Mouse (Mus musculus) gastrocnemius, postnatal 25 days (tissue): ENCODE results near the gene Itgb6. TPM values are rescaled to one million over a fixed set of nuclear protein-coding genes. Genes with fewer than 3 reads are reported as not detected.

ENCODE experiments used
- DNase-seq: peaks from one replicate; pipeline ENCODE4 v3.0.0; 2022
- long read RNA-seq, 2 experiments: library from polyadenylated mRNA; stranded (forward); transcript quantifications; one replicate each; pipeline ENCODE4 v2.0.0; 2021
- total RNA-seq, 2 experiments: library from RNA; stranded (reverse); gene quantifications; 1 replicate in 1 of 2; 2 replicates in 1 of 2; pipeline ENCODE4 v1.2.3; 2021

Gene Itgb6
- 10 to 100 TPM; 19.1 to 26.1 TPM for total RNA-seq
- long read RNA-seq, experiment 1, partial matches to known transcripts = 0 of 3 reads
- long read RNA-seq, experiment 1, other reads (novel, unspliced or antisense) = 2 of 3 reads
- long read RNA-seq, experiment 2, partial matches to known transcripts = 2 of 7 reads
- long read RNA-seq, experiment 2, other reads (novel, unspliced or antisense) = 3 of 7 reads

GRCm38 (mm10) chr2:60722514-60722913 lies at the start of gene Itgb6:
Itgb6 (minus strand) TSS chr2:60722643.
- DNase-seq = peak; percentile 77

- no peak for DNase-seq
Measured at GRCm38 (mm10) chr2:60766420-60766819, 44.0 kb upstream of the Itgb6 start.

- no peak for DNase-seq
Measured at GRCm38 (mm10) chr2:60756218-60756617, 33.8 kb upstream of the Itgb6 start.

GRCm38 (mm10) chr2:60755101-60755500 lies 32.7 kb upstream of the Itgb6 start:
- DNase-seq = no peak

DNA sequence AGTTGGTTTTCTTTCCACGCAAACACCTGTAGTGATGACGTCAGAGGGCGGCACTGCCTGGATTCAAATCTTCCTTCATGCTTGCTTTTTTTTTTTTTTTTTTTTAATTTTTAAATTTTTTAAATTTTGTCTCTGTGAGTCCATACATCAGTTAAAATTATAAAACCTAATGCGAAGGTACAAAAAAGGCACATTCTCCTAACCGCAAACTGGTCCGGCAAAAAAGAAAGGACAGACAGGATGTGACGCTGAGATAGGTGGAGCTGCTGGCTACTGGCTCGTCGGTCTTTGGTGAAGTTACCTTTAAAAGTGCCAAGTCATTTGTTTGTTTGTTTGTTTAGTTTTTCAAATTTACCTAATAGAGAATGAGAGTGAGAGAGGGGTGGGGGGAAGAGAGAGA lies 28.8 kb upstream of the Itgb6 start:
- no peak for DNase-seq

DNA sequence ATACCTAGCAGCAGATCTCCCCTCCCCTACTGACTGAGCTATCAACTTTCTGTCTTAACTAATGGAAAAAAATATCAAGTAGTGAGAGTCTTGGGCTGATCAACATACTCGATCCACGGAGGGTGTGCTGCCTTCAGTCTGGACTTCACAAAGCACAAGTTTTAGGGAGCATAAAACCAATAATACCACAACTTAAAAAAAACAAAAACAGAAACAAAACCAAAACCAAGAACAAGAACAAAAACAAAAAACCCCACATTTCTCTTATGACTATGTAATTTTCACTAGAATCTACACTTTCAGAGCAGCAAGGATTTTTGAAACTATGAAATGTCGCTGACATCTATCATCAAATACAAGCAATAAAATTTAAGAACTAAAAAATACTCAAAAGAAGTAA lies 28.1 kb upstream of the Itgb6 start:
- no peak for DNase-seq

GRCm38 (mm10) chr2:60748585-60748984 lies 26.1 kb upstream of the Itgb6 start:
- DNase-seq = no peak

- DNase-seq = peak; percentile 66
Measured at GRCm38 (mm10) chr2:60747590-60747989, 25.1 kb upstream of the Itgb6 start.

DNA sequence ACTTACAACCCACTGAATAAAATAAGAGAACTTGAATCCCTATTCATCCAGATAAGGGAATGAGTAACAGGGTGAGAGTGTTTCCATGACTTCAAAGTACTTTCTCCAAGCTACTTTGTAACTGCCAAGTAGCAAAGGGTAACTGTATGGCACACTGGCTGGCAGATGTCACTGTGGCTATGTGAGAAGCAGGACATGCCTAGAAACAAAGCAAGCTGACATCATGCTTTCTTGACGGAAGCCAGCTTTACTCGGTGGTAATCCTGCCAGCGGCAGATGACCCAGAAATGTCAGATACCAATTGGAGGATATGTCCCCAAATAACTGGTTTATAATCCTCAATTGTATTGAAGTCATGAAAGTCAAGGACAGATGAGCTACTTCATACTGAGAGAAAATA lies 22.2 kb upstream of the Itgb6 start:
- DNase-seq = no peak

DNA sequence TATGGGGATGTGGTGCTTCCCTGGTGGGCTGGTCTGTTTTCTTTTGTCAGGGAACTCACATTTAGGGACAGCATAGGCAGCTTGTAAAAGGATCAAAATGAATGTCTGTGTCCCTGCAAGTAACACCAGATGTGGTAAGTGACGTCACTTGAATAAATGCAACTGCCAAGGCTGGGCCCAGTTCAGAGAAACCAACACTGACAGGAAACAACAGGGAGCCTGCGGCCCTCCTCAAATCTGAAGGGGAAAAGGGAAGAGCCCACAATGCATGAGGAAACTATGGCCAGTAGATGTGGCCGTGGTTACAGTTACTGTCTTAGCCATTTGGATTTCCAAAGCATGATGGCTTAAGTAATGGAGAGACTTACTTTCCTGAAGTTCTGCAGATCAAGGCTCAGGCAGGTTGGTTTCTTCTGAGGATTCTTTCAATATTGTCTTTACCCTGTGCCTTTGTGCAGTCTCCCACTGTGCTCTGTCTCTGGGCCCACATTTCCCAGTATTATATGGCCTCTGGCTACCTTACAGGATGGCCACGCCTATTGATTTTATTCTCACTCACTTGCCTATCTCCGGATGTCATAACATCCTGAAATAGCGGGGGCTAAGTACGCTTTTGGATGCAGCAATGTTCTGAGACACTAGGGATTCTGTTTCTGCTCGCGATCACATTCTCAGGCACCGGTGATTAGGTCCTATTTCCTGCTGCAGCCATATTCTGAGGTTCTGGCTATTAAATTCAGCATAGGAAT lies 17.1 kb upstream of the Itgb6 start:
- DNase-seq = no peak

DNA sequence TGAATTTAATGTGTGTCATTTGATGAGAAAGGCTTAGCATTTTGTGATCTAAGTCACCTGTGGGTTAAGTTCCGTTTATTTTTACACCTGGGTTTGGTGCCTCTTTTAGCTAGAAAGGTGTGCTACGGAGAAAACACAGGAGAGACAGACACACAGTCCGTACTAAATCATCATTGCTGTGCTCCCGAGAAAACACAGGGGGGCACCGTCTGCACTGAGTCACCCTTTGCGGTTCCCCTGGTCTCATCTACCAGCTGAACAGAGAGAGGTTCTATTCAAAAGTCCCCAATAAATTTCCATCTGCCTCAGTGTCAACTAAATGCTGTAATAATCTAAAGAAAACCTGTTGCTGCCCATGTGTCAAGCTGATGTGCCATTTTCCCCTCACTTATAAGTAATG lies 8.5 kb upstream of the Itgb6 start:
- no peak for DNase-seq

- DNase-seq = no peak
Measured at GRCm38 (mm10) chr2:60730024-60730423, 7.6 kb upstream of the Itgb6 start.

- DNase-seq = no peak
Measured at GRCm38 (mm10) chr2:60728902-60729585, 6.6 kb upstream of the Itgb6 start.

DNA sequence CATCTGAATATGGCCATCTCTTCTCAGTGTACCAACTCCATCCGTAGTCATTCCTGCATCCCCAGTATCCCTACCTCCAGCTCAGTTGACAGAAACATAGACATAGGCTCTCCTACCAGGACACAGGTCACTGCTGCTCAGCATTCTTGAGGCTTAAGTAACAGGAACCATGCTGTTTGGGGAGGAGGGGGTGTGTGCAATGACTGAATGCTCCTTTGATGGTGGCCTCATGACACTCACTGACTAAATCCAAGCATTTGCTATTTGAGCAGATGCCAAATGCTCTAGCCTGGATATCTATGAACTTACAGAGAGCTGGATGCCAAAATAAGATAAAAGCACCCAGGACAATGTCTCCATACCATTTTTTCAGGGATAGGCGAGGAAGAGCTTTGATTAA lies 2.2 kb upstream of the Itgb6 start:
- DNase-seq = no peak

DNA sequence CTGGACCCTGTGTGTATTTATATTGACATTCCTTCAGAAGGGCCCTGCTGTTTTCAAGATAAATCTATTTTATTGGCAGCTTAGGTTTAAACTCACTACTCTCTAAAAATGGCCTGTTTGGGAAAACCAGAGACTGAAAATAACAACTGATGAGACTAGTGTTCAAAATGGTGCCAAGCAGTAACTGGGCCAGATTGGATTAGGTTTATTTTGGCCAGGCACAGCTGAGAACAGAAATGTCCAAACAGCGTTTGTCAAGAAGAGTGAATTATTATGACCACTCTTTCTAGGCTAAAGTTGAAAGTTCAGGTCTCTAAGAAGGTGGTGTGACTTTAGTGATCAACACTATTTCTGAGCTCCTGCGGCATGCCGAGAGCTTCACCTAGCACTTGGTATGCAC lies 524 bp upstream of the Itgb6 start:
- peak; percentile 39 for DNase-seq

GRCm38 (mm10) chr2:60720906-60721305 lies 1.5 kb downstream of the Itgb6 start:
- no peak for DNase-seq

DNA sequence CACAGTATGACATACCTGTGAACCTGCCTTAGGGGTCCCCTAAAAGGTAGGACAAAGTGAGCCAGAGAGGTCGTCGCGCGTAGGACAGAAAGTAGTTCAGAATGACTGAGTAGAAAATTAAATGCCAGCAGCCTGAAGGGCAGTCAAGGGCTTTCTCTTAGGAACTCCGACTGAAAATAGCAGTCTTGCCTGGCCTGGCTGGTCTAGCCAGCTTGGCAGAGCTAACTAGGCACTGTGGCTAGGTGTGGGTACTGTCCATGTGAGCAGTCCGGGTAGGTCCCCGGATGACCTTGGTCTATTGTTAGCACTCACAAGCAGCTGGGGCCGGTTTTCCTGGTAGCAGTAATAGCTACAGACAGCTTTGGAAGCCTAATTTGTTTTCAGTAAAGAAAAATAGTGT lies 2.2 kb downstream of the Itgb6 start:
- peak; percentile 87 for DNase-seq

DNA sequence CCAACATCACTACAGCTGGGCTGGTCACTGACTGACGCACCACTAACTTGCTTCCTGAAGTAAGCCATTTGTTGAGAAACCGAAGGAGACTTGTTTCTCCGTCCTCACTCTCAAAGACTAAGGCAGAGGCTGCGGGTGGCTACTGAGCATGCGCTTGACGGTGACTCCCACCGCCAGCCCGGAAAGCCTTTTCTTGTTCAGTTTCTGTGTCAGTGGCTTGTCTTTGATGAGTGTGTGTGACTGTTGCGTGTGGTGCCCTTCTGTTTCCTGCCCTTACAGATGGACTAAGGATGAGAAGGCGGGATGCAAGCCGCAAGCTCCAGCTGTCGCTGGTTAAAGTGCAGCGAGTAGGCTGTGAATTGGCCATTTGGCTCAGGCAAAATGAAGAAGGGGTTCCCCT lies 5.1 kb downstream of the Itgb6 start:
- no peak for DNase-seq

GRCm38 (mm10) chr2:60716549-60716948 lies 5.9 kb downstream of the Itgb6 start:
- DNase-seq = no peak

GRCm38 (mm10) chr2:60715771-60716170 lies 6.7 kb downstream of the Itgb6 start:
- DNase-seq = no peak

- DNase-seq = no peak
Measured at GRCm38 (mm10) chr2:60714971-60715502, 7.4 kb downstream of the Itgb6 start.

DNA sequence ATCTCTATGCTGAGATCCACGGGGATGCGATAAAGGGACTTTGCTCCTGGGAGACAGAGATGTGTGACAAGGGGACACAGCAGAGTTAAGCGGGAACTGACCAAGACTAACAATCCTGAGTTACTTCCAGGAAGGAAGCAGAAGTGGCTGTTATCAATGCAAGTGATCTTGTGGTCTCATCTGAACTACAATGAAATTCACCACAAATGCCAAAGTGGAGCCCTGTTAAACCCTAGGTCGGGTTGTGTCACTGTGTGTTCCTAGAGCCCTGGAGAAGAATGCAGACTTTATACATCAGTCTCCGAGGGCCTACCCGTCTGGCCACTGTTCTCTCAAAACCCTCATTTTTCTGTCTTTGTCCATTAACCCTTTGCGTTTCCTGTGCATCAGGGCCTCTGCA lies 8.0 kb downstream of the Itgb6 start:
- DNase-seq = no peak

DNA sequence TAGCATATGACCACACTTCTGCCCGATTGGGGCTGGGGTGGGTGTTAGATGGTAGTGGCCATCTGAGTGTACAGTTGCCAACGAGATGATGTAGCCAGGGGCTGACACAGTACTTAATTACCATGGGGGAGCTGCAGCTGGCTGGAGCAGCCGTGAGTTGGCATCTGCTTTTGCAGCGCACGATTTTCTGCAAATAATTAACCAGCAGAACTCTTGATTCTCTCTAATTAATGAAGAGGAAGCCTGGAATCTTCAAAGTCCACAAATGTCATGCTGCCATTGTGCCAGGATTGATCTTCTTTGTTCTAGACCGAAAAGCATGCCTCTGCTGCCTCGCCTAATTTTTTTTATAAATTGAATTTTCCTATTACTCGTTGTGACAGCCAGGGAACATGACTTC lies 8.6 kb downstream of the Itgb6 start:
- DNase-seq = no peak
